Mouse (Mus musculus) small intestine, adult 2 months (tissue): ENCODE measurements around the gene Polr2e.

Experiments
- CTCF ChIP-seq: fragments of 200-500 bp; IDR thresholded peaks from 2 replicates; pipeline ENCODE4 v1.5.1; 2012; ENCODE audit warnings: low read depth, mild to moderate bottlenecking, control low read depth, inconsistent platforms, low read length, moderate library complexity, mixed read lengths; ENCODE audit not compliant: insufficient replicate concordance, insufficient read length; ENCODE audit errors: extremely low read depth
- POLR2A ChIP-seq: fragments of 200-500 bp; IDR thresholded peaks from 2 replicates; pipeline ENCODE4 v1.6.1; 2012; ENCODE audit warnings: low read depth, mild to moderate bottlenecking, control low read depth, inconsistent platforms, low read length, moderate library complexity

GRCm38 (mm10) chr10:80080396-80081070 is 40.9 kb upstream of the Polr2e start:
- no peak for TF ChIP-seq CTCF
- no peak for TF ChIP-seq POLR2A
